Mouse (Mus musculus): ENCODE measurements around the gene Spag17.

The Spag17 gene

GRCm38 (mm10) chr3:100176031-100176430 is 290.8 kb downstream of the Spag17 start:
- no peak for DNase-seq

GRCm38 (mm10) chr3:100180471-100180870 is 295.3 kb downstream of the Spag17 start:
- no peak for DNase-seq

- DNase-seq, result peak in 1 of 2 experiments; percentile 15
Measured at GRCm38 (mm10) chr3:100189444-100189843, 304.2 kb downstream of the Spag17 start.

- DNase-seq, result no peak
Measured at GRCm38 (mm10) chr3:100189861-100190260, 304.7 kb downstream of the Spag17 start.
